Mouse (Mus musculus) cerebellum, adult 18-20 months (tissue): ENCODE data around the gene Crocc2.

Experiments used
- DNase-seq, 2 experiments: peaks; one replicate each; pipeline ENCODE4 v3.0.0; 2021

The Crocc2 gene

DNA sequence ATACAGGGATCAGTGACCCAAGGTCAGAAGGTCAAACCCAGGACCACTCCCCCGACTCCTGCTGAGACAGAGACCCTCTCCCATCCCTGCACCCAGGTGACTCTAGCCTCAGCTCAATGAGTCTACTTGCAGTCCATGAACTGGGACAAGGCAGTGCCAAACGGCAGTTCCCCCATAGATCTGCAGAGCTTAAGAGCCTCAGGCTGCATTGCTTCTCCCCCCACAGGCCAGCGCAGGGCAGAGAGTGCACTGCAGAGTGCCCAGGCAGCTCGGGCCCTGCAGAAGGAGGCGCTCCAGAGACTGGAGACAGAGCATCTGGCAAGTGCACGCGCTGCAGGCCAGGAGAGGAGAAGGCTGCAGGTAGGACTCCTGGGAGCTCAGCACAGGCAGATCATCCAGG, 49.0 kb downstream of the Crocc2 start:
- DNase-seq: no peak

DNA sequence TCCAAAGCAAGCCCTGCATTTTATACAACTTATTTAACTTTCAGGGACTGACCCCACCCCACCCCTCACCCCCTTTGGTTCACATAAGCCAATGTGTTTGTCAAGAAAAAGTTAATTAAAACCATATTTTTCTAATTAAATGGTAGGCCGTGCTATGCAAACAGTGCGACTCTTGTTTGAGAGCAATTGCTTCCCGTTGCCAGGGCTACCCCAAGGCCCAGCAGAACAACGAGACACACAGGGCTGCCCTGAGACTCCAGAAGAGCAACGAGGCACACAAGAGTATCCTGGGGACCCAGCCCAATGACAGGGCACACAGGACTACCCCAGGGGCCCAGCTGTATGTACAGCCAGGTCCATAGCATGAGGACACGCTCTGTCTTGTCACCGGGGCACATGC, 52.3 kb downstream of the Crocc2 start:
- DNase-seq: no peak

DNA sequence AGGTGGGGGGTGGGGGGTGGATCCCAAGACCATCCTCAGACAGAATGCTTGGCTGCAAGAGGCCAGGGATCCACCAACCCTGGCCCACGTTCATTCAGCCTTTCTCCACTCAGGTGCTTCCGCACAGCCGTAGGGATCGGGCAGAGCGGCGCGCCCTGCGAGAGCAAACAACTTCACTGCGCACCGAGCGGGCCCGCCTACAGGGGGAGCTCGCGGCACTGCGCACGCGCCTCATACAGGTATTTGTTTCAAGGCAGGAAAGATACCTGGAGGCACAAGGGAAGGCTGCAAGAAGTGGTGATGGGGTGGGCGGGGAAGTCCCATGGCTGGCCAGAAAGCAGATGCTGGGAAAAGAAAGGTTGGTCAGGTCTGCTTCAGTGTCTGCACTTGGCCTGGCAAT, 55.4 kb downstream of the Crocc2 start:
- DNase-seq: peak in 1 of 2 experiments; percentile 49

DNA sequence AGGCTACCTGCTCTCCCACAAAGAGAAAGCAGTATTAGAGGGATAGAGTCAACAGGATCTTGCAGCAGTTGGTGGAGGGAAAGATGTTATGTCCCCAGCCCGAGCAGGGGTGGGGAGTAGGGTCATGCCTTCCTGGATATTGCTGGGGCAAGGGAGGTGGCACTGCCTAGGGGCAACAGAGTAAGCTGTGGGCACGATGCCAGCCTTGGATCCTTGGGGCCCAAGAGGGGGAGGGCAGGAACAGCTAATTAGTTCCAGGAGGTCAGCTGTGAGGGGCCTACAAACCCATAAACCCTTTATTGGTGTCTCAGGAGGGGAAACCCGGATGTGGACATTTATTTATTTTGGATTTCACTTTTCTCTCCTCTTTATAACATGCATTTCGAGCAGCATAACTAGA, 56.7 kb downstream of the Crocc2 start:
- no peak for DNase-seq

GRCm38 (mm10) chr1:93225731-93226520, 57.4 kb downstream of the Crocc2 start:
- no peak for DNase-seq

DNA sequence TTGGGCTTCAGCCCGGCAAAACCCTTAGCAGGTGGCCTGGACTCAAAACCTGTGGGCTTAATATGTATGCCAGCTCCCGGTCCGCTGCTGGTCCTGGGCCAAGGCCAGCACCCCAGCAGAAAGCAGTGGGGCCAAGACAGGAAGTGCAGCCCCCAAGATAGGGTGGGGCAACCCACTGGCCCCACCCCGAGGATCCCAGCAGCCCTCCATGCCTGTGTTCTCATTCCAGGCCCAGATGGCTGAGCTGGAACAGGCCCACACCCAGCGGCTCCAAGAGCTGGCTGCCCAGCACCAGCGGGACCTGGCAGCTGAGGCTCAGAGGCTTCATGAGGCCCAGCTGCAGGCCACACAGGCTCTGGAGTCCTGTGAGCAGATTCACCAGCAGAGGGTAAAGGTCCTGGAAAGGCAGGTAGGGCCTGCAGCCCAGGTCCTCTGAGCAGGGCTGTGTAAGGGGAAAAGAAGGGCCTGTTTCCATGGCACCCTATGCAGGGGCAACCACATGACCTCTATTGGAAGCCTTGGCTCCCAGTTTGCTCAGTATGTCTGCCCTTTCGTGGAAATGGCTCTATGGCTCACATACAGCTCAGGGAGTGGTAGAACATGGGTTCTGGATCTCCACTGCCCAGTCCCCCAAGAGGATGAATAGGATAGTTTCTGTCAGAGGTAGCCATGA, 58.9 kb downstream of the Crocc2 start:
- DNase-seq: peak; percentile 40 to 48

GRCm38 (mm10) chr1:93227976-93228365, 59.4 kb downstream of the Crocc2 start:
- no peak for DNase-seq

DNA sequence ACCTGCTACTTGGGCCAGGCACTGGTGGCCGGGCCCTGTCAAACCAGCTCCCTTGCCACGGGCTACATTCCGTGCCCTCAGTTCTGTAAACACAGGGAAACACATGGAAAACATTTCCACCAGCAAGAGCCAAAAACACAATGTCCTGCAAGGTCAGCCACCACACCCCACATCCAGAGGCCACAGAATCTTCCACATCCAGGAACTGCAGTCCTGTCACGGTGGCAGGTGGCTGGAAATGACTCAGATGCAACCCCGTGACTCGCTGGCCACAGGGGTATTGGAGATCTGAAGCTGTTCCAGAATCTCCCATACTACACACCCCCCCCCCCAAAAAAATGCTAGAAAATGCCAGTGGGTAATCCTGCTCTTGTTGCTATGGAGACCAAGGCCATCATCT, 60.7 kb downstream of the Crocc2 start:
- no peak for DNase-seq

- no peak for DNase-seq
These were observed 61.1 kb downstream of the Crocc2 start for GRCm38 (mm10) chr1:93229626-93230025.

DNA sequence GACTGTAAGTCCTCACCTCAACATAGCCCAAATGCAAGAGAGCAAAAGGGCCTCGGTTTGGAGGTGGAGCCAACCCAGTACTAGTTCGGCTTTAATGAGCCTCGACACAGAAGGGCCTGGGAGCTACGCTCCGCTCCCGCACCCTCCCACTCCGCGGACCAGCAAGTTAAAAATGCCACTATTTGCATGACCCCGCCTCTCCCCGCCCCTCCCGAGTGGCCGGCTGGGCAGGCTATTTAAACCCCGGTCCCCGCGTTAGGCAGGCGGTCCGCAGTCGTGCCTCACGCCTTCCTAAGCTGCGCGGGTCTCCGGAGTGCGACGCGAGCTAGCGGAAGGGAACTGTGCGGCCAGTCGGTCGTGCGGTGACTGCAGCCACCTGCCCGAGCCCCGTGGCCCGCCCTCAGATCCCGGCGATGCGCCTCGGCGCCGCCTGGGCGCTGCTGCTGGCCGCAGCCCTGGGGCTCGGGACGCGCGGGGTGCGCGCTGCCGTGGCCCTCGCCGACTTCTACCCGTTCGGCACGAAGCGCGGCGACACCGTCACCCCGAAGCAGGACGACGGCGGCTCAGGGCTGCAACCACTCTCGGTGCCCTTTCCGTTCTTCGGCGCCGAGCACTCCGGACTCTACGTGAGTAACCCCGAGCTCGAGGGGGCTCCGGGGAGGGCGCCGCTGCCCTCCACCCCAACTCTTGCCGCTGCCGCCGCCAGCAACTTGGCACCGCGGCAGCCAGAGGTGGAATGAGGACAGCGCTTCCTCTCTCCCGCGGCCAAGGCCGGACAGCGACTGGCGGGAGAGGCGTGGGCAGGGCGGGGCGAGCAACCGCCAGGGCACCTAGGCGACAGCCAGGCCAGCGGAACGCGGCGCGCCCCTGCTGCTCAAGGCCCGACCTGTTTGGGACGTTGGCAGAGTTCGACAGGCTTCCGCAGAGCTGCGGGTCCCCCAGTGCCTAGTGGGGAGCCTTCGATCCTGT, 67.3 kb downstream of the Crocc2 start, which contains the start of gene Sned1:
Gene Sned1, plus strand, starts transcription at position 266 of the 969 bp plus-strand sequence.
- DNase-seq: peak; percentile 83 to 87

- peak in 1 of 2 experiments; percentile 24 for DNase-seq
These were observed 68.0 kb downstream of the Crocc2 start for GRCm38 (mm10) chr1:93236545-93236924.

DNA sequence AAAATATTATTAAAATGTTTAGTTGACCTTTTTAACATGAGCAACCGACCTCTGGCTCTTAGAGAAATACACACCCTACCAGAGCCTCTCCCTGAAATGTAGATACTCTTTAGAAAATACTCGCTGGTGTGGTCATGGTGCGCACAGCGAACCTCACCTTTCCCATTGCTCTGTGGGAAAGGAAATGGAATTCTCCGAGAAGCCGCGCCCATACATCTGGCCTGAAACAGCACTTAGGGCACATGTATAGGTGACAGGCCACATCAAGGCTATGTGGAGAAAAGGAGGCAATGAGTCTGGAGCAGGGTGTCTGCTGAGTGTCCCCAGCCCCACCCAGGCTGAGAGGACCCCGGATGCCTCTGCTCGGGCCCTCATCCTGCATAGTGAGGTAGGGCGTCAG, 69.2 kb downstream of the Crocc2 start:
- no peak for DNase-seq

GRCm38 (mm10) chr1:93238201-93238600, 69.7 kb downstream of the Crocc2 start:
- no peak for DNase-seq

DNA sequence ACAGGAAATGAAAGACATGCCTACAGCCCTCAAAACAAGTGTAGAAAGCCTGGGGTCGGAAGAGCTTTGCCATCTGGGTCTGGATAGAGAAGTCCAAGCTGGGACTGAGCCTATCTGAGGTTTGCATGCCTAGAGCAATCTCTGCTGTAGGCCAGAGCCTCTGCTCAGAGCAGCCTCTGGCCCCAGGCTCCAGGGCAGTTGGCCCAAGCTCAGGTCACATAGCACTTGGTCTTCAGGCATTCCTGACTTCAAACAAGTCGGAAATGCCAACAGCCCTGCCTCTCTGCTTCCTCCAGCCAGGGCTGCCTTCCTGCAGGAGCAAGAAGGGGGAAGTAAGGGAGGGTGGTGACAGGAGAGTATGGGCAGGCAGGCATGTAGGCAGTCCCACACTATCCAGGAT, 77.4 kb downstream of the Crocc2 start:
- DNase-seq: no peak

GRCm38 (mm10) chr1:93252586-93252985, 84.1 kb downstream of the Crocc2 start:
- no peak for DNase-seq

DNA sequence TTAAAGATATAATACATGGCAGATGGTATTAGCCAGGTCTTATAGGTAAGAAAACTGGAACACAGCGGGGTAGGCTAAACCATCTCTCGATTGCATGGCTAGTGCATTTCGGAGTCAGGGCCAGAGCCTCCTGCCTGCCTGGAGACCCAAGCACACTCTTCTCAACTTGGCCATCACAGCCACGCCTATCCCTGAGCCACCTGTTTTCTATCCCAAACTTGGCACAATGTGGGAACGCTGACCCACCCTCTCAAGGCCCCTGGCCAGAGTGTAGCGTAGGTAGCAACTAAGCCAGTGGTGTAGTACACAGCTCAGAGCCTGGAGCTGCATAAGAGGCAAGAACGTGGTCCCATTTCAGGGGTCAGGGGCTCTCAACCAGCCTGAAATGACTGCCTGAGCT, 87.2 kb downstream of the Crocc2 start:
- no peak for DNase-seq

DNA sequence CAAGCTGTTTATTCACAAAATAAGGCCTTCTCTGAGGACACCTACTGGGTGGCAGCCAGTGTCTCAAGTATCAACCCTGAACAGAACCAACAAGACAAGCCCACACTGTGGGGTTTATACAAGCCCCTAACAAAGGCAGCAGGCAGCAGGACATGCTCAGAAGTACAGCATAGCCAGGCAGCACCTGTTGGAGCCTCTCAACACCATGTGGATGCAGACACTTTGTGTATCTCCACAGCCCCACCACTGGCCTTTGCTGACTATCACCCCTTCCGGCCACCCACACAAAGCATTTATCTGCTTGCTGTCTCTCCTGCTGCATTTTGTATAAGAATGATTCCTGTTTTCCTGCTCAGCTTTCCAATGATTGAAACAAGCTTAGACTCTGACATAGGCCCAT, 89.0 kb downstream of the Crocc2 start:
- no peak for DNase-seq

GRCm38 (mm10) chr1:93267207-93267606, 98.7 kb downstream of the Crocc2 start:
- no peak for DNase-seq

DNA sequence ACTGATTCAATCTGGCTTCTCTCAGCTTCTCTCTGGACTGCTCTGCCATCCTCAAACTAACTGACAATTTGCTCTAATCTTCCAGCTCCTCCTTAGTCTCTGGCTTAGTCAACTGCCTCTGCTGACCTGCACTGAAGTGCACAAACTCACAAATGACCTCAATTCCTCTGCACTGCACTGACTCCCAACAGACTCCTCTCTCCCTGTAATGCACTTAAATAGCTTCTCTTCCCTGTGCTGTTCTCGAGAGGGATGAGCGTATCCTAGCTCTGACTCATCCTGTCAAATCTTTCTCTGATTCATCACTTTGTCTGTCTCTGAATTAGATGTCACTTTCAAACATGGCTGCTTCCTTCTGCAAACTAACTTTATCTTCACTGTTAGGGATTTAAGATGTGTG, 99.7 kb downstream of the Crocc2 start:
- DNase-seq: no peak

DNA sequence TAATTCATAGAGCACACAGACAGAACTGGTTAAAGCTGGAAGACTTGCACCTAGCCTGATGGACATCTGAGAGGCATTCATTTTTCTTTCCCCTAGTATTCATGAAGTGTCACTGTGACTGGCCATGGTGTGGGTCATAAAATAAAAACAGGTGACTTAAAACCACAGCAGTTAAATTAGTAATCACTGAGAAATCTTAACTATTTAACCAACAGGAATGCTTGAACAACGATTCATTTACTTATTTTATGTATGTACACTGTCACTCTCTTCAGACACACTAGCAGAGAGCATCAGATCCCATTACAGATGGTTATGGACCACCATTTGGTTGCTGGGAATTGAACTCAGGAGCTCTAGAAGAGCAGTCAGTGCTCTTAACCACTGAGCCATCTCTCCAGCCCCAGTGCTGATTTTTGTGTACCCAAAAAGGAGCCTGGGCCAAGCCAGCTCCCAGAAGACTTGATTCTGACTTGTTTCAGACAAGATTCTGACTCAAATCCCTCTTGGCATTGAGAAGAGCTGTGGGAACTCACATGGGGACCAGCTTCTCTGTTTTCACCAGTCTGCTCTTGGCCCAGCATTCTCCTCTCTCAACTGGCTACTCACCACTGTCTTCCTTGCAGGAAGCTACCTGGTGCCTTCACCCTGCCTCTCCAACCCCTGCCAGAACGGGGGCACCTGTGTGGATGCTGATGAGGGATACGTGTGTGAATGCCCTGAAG, 102.2 kb downstream of the Crocc2 start:
- no peak for DNase-seq

DNA sequence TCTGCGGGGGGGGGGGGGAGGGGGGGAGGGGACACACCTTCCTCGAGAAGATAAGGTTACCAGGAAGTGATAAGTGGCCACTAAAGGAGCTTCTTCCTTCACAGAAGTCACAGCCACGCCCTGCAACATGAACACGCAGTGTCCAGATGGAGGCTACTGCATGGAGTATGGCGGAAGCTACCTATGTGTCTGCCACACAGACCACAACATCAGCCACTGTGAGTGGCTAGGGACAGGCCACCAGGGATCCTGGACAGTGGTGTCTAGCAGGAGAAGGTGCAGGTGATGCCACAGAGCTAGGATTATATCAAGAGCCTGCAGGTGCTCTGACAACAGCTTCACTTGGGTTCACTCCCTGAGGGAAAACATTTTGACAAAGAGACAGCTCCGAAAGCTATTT, 103.2 kb downstream of the Crocc2 start:
- DNase-seq: no peak

DNA sequence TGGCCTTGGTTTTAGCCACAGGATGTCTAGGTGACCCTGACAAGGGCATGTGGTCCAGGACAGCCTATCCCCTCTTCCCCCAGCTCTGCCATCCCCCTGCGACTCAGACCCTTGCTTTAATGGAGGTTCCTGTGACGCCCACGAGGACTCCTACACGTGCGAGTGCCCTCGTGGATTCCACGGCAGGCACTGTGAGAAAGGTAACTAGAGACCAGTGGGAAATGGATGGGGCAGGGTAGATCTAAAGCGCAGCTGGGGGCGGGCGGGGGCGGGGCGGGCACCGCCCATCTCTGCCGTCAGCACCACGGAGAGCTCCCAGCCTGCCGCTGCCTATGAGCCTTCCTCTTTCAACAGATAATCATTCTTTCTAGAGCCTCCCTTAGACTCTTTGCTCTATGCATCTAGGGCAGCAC, 103.9 kb downstream of the Crocc2 start:
- no peak for DNase-seq

- DNase-seq: no peak
These were observed 107.0 kb downstream of the Crocc2 start for GRCm38 (mm10) chr1:93275561-93275960.
